Mouse (Mus musculus): ENCODE data around the gene Rasa2.
"Not testable (repeated sequence)": the region's sequence is repeated elsewhere in the genome, so short reads cannot be mapped to it uniquely, and the experiment has no call there.

The Rasa2 gene

DNA sequence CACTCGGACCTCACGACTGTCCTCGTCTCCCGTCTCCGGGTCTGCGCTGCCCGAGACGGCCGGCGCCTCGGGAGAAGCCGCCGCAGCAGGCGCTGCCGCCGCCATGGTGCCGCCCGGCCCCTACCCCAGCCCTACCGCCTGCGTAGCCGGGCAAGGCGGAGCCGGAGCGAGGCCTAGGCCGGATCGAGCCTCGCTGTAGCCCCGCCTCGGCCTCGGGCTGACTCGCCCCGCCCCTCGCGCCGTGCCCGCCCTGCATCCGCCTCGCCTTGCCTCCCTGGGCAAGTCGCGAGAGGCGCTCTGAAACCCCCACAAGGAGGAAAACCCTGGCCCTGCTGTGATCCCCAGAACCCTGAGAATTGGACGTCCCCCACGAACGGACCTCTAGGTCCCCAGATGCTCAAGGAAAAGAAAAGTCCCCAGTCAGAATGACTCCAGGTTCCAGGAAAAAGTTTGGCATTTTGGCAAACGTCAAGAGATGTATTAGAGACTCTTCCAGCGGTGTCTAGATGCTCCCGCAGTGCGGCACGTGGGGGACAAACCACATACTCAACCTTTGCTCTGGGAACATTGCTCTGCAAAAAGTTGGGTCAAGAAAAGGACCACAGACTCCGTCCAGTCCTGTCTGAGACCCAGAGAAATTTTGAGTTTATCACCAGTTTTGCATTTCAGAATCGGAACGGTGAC, at the start of gene Rasa2:
Rasa2 (minus strand) TSS at position 229 of the 684 bp plus-strand sequence.
- peak; percentile 93 for DNase-seq (ENCODE audit: low spot score)

DNA sequence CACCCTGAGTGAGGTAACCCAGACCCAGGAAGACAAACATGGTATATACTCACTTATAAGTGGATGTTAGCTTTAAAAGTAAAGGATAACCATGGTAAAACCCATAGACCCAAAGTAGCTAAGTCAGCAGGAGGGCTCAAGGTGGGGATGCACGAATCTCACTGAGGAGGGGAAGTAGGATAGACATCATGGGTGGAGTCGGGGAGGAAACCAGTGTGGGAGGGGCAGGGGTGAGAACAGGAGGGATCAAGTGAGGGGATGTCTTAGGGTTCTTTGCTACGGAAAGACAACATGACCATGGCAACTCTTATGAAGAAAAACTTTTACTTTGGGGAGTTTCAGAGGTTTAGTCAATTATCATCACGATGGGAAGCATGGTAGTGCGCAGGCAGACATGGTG, 47.2 kb upstream of the Rasa2 start:
- DNase-seq (ENCODE audit: low spot score), result no peak

DNA sequence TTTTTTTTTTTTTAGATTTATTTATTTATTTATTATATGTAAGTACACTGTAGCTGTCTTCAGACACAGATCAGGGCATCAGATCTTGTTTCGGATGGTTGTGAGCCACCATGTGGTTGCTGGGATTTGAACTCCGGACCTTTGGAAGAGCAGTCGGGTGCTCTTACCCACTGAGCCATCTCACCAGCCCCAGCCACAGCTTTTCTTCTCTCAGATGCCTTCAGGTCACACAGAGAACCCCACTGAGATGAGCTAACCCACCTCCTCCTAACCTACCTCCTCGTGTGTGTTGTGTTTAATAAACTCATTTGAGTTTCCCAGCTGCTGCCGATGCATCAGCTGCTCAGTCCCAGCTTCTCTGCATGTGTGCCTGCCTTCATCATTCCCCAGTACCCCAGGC, 46.3 kb upstream of the Rasa2 start:
- DNase-seq (ENCODE audit: low spot score), result not testable (repeated sequence)

DNA sequence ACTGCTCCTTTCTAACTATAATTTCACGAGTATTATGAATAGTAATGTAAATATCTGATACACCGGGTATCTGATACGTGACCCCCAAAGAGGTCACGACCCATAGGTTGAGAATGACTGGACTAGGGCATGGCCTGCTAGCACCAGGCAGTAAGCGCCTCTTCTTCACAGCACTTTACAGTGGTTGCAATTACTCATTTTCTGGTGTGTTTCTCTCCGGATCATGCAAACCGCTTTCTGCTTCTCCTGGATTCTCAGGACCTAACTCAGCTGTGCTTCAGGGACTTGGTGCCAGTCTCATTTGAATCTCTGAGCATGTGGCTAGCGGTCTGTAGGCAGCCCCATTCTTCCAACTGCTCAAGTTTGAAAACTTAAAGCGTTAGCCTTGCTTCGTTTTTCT, 45.3 kb upstream of the Rasa2 start:
- no peak for DNase-seq (ENCODE audit: low spot score)

DNA sequence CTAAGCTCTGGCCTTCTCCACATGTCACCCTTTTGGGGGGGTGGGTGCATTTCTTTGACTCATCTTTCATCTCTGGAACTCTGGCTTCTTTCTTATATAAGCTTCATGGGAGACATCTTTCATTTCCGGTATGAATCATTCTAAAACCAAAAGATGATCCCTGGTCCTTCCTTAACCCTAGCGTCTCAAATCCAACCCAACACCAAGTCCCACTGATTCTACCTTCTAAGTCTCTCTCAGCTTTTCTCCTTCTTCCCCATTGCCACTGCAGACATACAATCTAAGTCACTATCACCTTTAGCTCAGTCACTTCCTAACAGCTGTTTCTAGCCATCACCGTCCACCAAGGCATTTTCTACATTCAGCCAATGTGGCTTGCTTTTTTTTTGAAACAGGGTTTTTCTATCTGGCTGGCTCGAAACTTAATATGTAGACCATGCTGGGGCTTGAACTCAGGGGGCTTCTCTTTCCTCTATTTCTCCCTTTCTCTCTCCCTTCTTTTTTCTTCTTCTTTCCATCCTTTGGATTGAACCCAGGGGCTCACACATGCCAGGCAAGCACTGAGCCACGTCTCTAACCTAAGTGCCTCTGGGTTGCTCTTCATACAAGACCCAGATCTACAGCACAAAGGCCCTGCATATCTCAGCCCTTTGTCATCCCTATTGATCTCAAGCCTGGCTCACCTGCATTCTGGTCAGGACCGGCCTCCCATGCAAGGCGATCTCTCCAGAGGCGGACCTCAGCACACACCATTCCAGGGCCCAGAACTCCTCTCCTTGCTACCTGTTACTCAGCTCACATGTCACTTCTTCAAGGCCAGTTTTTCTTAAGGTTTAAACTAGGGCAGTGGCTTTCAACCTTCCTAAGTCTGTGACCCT, 44.6 kb upstream of the Rasa2 start:
- DNase-seq (ENCODE audit: low spot score), result no peak

DNA sequence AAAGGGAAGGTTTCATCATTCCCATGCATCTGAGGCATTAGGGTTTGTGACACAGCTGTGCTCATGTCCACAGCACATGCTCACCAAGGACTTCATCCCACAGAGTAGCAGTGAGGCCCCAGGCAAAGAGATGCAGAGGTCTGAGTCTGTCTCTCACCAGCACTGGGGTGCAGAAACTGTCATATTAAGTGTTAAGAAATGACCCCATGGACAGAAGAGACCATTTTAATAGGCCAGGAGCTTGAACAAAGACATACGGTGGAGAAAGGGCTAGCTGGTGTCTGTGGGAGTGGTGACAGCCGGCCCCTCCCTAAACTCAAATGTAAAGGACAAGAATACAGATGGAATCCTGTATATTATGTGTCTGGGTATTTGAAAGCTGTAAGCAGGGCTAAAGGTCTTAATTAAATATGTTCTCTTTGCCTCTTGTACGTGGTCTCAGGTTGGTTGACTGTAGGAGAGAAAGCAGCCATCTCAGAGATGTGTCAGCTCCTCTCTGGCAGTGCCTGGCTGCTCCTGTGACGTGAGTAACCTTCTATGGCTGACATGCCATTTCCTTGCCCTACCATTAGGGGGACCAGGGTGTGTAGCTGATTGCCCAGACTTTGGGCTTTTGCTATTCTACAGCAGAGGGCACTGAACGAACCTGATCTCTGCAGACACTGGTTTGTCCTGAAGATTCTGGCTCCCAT, 43.8 kb upstream of the Rasa2 start:
- peak; percentile 35 for DNase-seq (ENCODE audit: low spot score)

DNA sequence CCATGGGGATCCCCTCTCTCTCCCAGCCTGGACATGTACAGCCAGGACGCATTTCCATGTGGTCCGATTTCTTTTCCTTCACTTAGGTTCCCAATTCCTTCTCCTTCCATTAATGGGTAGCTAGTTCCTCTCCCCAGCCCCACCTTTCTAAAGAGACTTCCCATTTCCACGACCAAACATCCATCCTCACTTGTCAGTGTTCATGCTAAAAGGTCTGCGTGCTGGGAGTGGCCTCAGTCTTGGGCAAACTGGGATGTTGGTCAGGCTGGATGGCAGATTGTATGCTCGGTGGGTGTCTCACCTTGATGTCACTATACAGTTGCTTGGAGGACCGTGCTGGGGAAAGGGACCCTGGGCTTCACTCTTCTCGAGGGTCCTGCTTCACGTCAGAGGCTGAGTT, 42.9 kb upstream of the Rasa2 start:
- no peak for DNase-seq (ENCODE audit: low spot score)

DNA sequence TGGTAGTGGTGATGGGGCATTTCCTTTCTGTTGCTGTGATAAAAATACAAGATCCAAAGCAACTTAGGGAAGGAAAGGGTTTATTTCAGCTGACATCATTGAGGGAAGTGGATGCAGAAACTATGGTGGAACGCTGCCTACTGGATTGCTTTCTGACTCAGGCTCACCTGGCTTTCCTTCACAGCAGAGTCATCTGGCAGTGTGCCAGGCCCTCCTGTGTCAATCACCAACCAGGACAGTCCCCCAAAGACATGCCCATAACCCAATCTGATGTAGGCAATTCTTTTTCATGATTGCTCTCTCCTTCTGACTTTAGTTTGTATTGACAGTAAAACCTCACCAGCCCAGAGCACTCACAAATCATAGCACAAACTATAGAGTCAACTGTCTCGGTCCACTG, 41.0 kb upstream of the Rasa2 start:
- no peak for DNase-seq (ENCODE audit: low spot score)

DNA sequence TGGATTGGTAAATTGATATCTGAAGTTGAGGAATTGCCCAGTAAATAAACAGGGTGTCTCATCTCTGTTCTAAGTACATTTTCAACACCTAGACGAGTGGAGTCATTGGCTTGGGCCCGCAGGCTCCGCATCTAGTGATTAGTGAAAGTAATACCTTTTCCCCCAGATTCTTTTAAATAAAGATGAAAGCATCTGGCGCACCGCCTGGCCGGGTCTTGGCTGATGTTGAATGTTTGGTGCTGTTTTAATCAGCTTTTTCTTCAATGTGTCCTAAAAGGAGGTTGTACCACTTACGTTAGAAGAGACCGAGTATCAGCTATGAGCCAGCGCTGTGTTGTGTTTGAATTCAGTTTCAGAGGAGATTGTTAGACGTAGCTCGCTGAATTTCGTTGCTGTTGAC, 39.8 kb upstream of the Rasa2 start:
- DNase-seq (ENCODE audit: low spot score), result no peak

DNA sequence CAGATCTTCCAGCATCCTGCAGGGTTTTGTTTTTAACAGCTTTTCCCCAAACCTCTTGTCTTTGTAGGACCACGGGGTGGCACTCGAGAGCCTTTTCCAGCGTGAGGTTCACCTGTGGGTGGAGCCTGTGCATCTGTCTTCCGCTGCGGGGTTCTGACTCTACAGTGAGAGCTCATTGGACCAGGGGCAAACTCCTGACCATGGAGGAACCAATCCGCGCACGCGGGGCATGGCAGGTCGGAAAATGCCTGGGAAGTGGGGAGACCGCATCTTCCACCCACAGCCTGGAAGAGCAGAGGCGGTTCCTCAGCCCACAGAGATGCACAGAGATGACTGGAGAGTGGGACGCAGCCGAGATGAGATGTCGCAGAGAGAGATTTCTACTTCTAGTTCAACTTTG, 38.5 kb upstream of the Rasa2 start:
- peak; percentile 91 for DNase-seq (ENCODE audit: low spot score)

DNA sequence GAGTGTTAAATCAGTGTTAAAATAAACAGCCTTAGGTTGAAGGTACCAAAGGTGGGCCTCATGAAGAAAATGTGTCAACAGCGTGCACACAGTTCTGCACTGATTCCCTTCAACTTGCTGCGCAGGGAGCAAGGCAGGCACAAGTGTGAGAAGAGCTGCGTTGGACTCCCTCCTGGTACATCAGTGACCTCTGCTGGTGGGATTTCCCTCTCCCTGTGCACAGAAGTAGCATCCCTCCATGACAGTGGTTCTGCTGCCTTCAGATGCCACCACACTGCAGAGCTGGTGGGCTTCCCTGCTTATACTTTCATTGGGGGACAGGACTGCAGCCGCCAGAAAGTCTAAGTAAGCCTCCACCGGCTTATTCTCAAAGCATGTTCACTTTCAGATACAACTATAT, 37.2 kb upstream of the Rasa2 start:
- DNase-seq (ENCODE audit: low spot score), result peak; percentile 62

DNA sequence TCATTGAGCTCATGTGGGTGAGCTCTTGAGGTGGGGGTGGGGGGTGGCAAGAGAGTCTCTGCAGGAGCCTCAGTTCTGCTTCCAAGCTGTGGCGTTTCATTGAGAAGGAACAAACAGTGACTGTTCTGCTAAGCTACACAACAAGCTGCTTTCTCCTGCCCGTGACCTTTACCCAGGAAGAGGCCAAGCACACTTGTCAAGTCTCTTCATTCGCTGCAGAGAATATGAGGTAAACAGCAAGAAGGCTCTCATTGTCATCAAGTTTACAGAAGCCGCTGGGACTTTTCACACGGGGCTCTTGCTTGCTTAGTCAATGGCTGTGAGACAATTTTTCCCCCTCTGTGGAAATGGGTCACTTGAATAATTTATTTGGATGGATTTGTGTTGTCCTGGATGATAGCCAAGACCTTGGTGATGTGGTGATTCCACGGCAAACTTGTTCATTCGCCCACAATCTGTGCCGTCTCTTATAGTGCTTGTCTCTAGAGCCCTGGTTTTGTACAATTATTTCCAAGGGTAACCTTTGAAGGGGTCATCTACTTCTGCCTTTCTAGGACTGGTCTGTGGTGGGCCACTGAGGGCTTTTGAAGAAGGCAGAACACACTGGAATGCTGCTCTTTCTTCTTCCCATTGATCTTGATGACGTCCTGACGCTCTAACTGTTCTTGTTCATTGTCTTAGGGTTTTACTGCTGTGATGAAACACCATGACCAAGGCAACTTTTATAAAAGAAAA, 29.3 kb upstream of the Rasa2 start:
- DNase-seq (ENCODE audit: low spot score), result no peak

DNA sequence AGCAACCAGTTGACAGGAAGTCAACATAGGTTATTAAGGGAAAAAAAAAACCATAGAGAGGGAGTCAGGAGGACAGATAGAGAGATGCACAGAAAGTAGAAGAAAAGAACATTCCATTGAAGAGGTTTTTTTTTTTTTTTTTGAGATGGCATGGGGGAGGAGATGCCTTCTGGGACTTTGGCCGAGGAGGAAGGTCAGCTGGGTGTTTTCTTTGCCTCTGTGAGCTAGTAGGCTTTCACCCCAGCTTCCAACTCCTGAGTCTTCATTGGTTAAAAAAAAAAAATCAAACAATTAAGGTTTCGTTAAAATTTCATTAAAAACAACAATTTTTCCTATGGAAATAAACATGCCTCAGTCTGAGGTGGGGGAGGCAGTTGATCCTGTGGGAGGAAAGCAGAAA, 28.4 kb upstream of the Rasa2 start:
- DNase-seq (ENCODE audit: low spot score), result no peak

DNA sequence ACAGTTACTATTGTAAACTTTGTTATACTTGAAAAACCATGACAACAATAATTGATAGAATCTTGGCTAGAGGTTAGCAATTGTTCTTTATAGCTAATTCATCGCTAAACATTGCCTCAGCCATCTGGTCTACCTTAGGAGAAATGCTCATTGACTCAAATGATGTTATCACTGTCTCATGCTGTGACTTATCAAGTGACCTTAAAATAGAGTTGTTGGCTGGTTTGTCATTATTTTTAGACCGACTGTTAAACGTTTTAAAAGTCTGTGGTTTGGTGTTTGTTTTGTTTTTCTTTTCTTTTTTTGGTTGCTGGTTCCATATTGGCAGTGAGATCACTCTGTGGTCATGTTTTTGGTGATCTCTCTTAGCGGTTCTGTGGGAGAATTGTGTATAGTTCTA, 22.1 kb upstream of the Rasa2 start:
- no peak for DNase-seq (ENCODE audit: low spot score)

DNA sequence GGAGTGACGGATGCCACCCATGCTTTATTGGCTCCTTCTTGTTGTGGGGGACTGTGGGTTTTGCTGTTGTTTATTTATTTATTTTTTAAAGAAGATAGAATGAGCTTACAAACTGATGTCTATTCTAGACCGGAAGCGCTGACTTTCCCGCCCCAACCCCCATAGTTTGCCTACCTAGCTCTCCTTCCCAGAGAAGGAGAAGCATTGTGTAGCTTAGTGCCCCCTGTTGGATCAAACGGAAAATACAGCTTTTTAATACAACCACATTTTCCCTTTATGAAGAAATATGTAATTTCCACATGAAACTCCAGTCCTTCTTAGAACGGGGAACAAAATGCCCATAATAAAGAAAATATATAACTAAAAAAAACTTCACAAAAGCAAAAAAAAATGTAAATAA, 21.3 kb upstream of the Rasa2 start:
- DNase-seq (ENCODE audit: low spot score), result no peak

DNA sequence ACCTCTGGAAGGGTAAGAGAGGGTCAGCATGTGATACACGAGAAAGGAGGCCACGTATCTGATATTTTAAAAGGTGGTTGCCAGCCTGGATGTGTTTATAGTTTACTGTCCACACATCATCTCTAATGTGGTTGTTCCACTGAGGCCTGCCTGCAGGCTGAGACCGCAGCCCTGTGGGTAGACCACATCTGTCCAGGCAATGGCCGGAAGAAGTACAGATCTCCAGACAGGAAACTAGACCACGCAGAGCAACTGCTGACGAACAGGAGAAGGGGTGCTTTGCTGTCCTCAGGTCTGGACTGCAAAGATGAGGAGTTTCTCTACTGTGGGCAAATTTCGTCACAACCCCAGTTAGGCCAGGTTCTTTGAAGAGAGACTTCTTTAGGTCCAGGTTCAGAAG, 19.4 kb upstream of the Rasa2 start:
- no peak for DNase-seq (ENCODE audit: low spot score)

DNA sequence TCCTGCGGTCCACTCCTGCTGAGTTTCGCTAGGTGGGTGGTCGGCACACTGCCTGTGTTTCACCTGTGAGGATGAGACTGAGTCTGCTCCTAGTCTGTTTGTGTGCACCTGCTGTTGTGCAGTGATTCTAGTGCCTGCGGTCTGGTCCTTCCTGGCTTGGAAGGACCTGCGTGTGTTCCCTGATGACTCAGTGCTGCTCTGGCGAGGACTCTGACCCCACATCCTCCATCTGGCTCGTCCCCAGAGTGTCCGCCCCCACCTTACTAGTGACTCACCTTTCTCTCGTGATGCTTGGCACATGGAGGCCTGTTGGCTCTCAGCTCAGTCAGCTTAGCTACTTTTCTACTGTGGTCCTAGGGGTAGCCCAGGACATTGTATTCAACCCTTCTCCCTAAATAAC, 18.5 kb upstream of the Rasa2 start:
- DNase-seq (ENCODE audit: low spot score), result no peak

DNA sequence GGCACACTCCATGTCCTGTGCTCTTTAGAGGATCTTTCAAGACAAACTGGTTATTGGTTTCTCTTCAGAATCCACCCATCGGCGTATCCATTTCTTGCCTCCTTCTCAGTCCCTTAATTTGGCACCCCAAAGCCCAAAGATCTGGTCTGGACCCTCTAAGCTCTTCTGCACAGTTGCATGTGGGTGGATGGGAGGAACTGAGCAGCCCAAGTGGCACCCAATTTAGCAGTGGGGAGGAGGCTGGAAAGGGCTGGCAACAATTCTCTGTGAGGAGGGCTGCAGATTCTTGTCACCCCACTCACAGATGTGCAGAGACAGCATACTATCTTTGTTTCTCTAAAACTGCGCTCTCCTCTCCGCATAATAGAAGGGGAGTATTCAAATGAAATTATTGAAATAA, 17.9 kb upstream of the Rasa2 start:
- DNase-seq (ENCODE audit: low spot score), result no peak

DNA sequence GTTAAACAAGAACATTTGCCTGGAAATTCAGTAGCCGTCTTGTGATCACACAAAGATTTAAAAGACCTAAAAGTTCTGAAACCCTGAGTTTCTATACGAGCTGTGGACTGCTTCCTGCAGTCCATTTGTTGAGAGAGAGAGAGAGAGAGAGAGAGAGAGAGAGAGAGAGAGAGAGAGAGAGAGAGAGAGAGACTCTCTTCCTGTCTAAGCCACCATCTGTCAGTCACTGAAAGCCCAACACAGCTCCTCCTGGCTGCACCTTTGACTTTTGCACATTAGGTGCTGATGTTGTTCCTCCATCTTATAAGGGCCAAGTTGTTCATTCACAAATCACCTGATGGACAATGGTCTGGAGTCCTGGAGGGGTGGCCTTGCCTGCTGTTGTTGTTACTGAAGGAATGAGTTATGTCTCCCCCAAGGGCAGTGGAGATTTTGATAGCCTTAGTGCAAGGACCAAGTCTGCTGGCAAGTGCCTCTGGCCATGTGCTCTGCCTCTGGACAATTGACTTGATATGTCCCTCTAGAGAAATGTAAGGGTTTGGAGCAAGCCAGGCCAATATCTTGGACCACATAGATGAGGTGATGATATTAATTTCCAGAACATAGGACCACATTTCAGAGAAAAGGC, 15.4 kb upstream of the Rasa2 start:
- DNase-seq (ENCODE audit: low spot score), result no peak

DNA sequence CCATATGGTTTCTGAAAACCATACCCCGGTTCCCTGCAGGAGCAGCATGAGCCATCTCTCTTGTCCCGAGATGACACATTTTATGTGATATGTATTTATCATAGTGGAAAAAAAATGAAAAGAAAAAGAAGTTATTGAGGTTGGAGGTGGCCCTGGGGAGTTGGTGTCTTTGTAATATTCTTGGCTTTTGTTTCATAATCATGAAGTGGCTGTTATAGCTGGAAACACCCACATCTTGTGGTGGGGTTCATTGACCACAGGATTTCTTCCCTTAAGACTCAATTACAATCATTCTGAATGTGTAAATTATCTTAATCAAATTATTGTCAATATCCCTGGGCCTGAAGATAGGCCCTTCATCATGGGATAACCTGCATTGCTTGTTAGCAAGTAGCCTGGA, 13.4 kb upstream of the Rasa2 start:
- no peak for DNase-seq (ENCODE audit: low spot score)

DNA sequence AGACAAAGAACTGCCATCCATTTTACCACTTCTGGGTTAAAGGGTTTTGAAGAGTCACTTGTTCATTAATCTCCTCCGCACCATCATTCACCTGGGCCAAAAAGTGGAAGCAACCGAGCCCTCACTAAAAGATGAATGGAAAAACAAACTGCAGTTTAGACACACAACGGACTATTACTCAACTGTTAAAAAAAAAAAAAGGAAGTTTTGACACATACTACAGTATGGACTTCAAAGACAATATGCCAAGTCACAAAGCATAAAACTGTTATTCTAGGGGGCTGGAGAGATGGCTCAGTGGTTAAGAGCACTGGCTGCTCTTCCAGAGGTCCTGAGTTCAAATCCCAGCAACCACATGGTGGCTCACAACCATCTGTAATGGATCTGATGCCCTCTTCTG, 12.6 kb upstream of the Rasa2 start:
- DNase-seq (ENCODE audit: low spot score), result not testable (repeated sequence)

DNA sequence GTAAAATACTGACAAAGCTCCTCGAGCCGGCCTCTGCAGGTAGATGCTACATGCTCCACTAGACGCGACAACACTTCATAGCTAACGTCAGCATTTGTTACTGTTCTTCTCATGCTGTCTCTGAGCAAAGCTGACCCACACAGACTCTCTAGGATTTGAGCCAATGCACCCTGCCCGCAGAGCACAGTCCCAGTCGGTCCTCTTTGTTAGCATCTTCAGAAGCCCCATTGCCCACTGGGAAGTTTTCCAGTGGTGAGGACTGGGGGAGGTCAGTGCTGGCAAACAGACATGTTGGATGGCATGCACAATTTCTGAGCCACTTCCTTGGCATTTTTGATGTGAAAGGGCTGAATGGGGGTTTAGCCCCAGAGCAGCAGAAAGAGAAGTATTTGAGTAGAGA, 8.0 kb upstream of the Rasa2 start:
- DNase-seq (ENCODE audit: low spot score), result no peak
